8 mouse cellular contexts compared by ENCODE assay signal in genomic region chr17:49942674-49943073, GRCm38 (mm10).
DNase-seq lines count a peak whose midpoint lies in the region; TF ChIP-seq lines count a peak whose summit lies in the region.

No protein-coding gene starts in this region.

- WGBS in thymus, adult 2 months, result 78% methylated on average over 6 of the region's 6 CpGs
- WGBS in limb, embryonic 10.5 days, result 68% methylated on average over 6 of the region's 6 CpGs

- H3K9me3 ChIP-seq in limb, embryonic 10.5 days (replicated peaks), result no peaks in the 10 kb centered on the region

- H3K27ac ChIP-seq in thymus, adult 2 months (ENCODE audit: control insufficient read depth, insufficient read depth, low read length), result no peak overlapping the region
- H3K27ac ChIP-seq in limb, embryonic 10.5 days, result no peak overlapping the region

- H3K27me3 ChIP-seq in thymus, adult 2 months (ENCODE audit: control insufficient read depth, insufficient read depth, low read length), result no peaks in the 10 kb centered on the region
- H3K27me3 ChIP-seq in limb, embryonic 10.5 days (ENCODE audit: low read depth, poor library complexity, severe bottlenecking), result no peaks in the 10 kb centered on the region

- TF ChIP-seq CTCF in thymus, adult 2 months (IDR thresholded peaks at IDR 0.05; ENCODE audit: borderline replicate concordance, control insufficient read depth, extremely low read depth, insufficient read depth, low read length, poor library complexity), result 0 out of 2 replicates have a peak, but pooled peaks have one; percentile 26

- H3K4me3 ChIP-seq in thymus, adult 2 months (ENCODE audit: control insufficient read depth, insufficient read depth, low read length), result no peak overlapping the region
- H3K4me3 ChIP-seq in limb, embryonic 10.5 days, result no peak overlapping the region

- H3K4me1 ChIP-seq in thymus, adult 2 months (replicated peaks; ENCODE audit: control insufficient read depth, insufficient read depth, low read length), result no peaks in the 10 kb centered on the region
- no peaks in the 10 kb centered on the region for H3K4me1 ChIP-seq in limb, embryonic 10.5 days

- peak; percentile 20 for DNase-seq in gastrocnemius, postnatal 10 days
- no peak for DNase-seq in gastrocnemius, adult 18-20 months (ENCODE audit: low spot score)
- peak; percentile 15 for DNase-seq in thymus, adult 2 months
- no peak for DNase-seq in thymus, adult 18-20 months
- DNase-seq in limb, embryonic 10.5 days (ENCODE audit: low spot score), result peak; percentile 48
- DNase-seq in T-cell, adult 2 months (ENCODE audit: low spot score), result no peak
- no peak for DNase-seq in cerebellum, adult 8-10 months
- no peak for DNase-seq in cerebellum, adult 9-11 months

- no peaks in the 10 kb centered on the region for H3K36me3 ChIP-seq in thymus, adult 2 months (ENCODE audit: control insufficient read depth, insufficient read depth, low read length)
- no peaks in the 10 kb centered on the region for H3K36me3 ChIP-seq in limb, embryonic 10.5 days

- TF ChIP-seq POLR2A in thymus, adult 2 months (IDR thresholded peaks at IDR 0.05; ENCODE audit: control insufficient read depth, extremely low read depth, insufficient read depth, low read length, poor library complexity), result no peak

Comparison
In these comparisons a context has a peak if more than half of its experiments do, and no peak if none do; other contexts are left out.
1. DNase-seq: peak in gastrocnemius, postnatal 10 days (single experiment), thymus, adult 2 months (single experiment) and limb, embryonic 10.5 days (single experiment); none in gastrocnemius, adult 18-20 months (single experiment), thymus, adult 18-20 months (0 of 2), T-cell, adult 2 months (single experiment), cerebellum, adult 8-10 months (single experiment) and cerebellum, adult 9-11 months (single experiment).